Mouse (Mus musculus) liver, adult 2 months (tissue): ENCODE results near the gene Mlip.

Source experiments
- CTCF ChIP-seq: fragments of 200-500 bp; IDR thresholded peaks from 2 replicates; pipeline ENCODE4 v1.5.1; 2011; ENCODE audit warnings: low read depth, low read length, control low read depth
- POLR2A ChIP-seq: fragments of 200-500 bp; IDR thresholded peaks from 2 replicates; pipeline ENCODE4 v1.6.1; 2011; ENCODE audit warnings: low read length, control low read depth; ENCODE audit not compliant: insufficient read depth; ENCODE audit errors: extremely low read depth

GRCm38 (mm10) chr9:77391248-77391647, 38.5 kb upstream of the Mlip start:
- no peak for TF ChIP-seq POLR2A
- TF ChIP-seq CTCF, result no peak
